8 mouse cellular contexts compared by ENCODE assay signal in the genomic region with DNA sequence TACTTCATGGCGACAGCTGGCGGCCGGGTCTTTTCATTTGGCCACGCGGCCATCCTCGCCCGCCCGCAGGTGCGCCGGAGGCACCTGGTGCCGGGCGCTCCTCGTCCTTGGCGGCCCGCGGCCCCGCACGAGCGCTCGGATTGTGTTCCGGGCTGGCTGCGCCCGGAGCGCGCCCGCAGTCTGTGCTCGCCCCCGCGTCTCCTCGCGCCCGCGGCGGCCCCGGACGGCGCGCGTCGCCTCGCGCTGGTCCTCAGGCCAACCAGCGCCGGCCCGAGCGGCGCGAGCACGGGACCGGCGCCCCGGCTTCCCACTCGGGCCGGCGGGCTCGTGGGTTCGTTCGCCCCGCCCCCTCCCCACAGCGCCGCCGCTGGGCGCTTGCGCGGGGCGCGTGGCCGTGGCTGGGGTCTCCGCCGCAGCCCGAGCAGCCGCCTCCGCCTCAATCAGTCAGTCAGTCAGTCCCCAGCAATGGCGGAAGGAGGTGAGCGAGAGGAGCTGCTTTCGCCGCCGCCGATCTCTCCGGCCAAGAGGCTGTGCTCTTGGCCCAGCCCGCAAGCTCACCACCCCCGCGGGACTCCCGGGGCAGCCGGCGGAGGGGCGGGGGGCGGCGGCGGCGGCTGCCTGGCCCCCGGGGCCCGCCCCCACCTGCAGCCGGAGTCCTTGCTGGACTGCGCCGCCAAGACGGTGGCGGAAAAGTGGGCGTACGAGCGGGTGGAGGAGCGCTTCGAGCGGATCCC. TPM values are rescaled to one million over a fixed set of nuclear protein-coding genes. Genes with fewer than 3 reads are reported as not detected.
DNase-seq lines count a peak whose midpoint lies in the region; ATAC-seq and TF ChIP-seq lines count a peak whose summit lies in the region.

TSS of gene Zswim5 (plus strand) at position 382 of the 734 bp plus-strand sequence.

- no peaks in the 10 kb centered on the region for H3K36me3 ChIP-seq in embryonic facial prominence, embryonic 15.5 days
- no peaks in the 10 kb centered on the region for H3K36me3 ChIP-seq in heart, embryonic 11.5 days (ENCODE audit: control insufficient read depth, insufficient read depth, low read length)
- no peaks in the 10 kb centered on the region for H3K36me3 ChIP-seq in kidney, embryonic 15.5 days
- H3K36me3 ChIP-seq in limb, embryonic 15.5 days = no peaks in the 10 kb centered on the region
- no peaks in the 10 kb centered on the region for H3K36me3 ChIP-seq in midbrain, embryonic 16.5 days (ENCODE audit: control insufficient read depth, insufficient read depth, low read length)
- no peaks in the 10 kb centered on the region for H3K36me3 ChIP-seq in stomach, embryonic 14.5 days (ENCODE audit: control insufficient read depth, insufficient read depth, low read length)

- peak within 1 kb of the TSS; percentile 74 for H3K4me3 ChIP-seq in bone marrow macrophage, adult 2 months (ENCODE audit: insufficient read depth, low read length)
- H3K4me3 ChIP-seq in embryonic facial prominence, embryonic 15.5 days (replicated peaks) = peak within 1 kb of the TSS; percentile 76
- H3K4me3 ChIP-seq in heart, embryonic 11.5 days (ENCODE audit: low read depth, low read length) = peak within 1 kb of the TSS; percentile 78
- peak within 1 kb of the TSS; percentile 86 for H3K4me3 ChIP-seq in kidney, embryonic 15.5 days (replicated peaks)
- H3K4me3 ChIP-seq in limb, embryonic 15.5 days = peak within 1 kb of the TSS; percentile 80
- H3K4me3 ChIP-seq in midbrain, embryonic 16.5 days (ENCODE audit: low read depth, low read length) = peak within 1 kb of the TSS; percentile 71
- peak within 1 kb of the TSS; percentile 82 for H3K4me3 ChIP-seq in stomach, embryonic 14.5 days (ENCODE audit: low read depth, low read length)

- no peak for TF ChIP-seq POLR2A in bone marrow macrophage, adult 2 months (IDR thresholded peaks at IDR 0.05; ENCODE audit: borderline replicate concordance, low read depth, low read length)

- H3K27me3 ChIP-seq in embryonic facial prominence, embryonic 15.5 days = peaks cover 19% of the 10 kb centered on the region
- peaks cover 4% of the 10 kb centered on the region; the same call in 1 of the 2 replicates for H3K27me3 ChIP-seq in heart, embryonic 11.5 days (ENCODE audit: control insufficient read depth, insufficient read depth, low read length)
- H3K27me3 ChIP-seq in kidney, embryonic 15.5 days = peaks cover 25% of the 10 kb centered on the region
- peaks cover 31% of the 10 kb centered on the region for H3K27me3 ChIP-seq in limb, embryonic 15.5 days
- H3K27me3 ChIP-seq in midbrain, embryonic 16.5 days (ENCODE audit: control insufficient read depth, insufficient read depth, low read depth, low read length) = no peaks in the 10 kb centered on the region
- 0 out of 2 replicates have a peak, but pooled peaks cover 3% of the 10 kb centered on the region for H3K27me3 ChIP-seq in stomach, embryonic 14.5 days (ENCODE audit: control insufficient read depth, insufficient read depth, low read length)

- no peak within 1 kb of the TSS for H3K27ac ChIP-seq in bone marrow macrophage, adult 2 months (ENCODE audit: insufficient read depth, low read depth, low read length)
- no peak within 1 kb of the TSS for H3K27ac ChIP-seq in embryonic facial prominence, embryonic 15.5 days (replicated peaks)
- peak within 1 kb of the TSS; percentile 79 for H3K27ac ChIP-seq in heart, embryonic 11.5 days (ENCODE audit: low read depth, low read length)
- H3K27ac ChIP-seq in kidney, embryonic 15.5 days = peak within 1 kb of the TSS; percentile 93
- H3K27ac ChIP-seq in limb, embryonic 15.5 days = no peak within 1 kb of the TSS
- peak within 1 kb of the TSS; percentile 95 for H3K27ac ChIP-seq in midbrain, embryonic 16.5 days (ENCODE audit: low read length)
- peak within 1 kb of the TSS; percentile 67 for H3K27ac ChIP-seq in stomach, embryonic 14.5 days (ENCODE audit: low read length)

- TF ChIP-seq CTCF in bone marrow macrophage, adult 2 months (IDR thresholded peaks at IDR 0.05; ENCODE audit: low read depth, low read length) = no peak

- peak within 1 kb of the TSS; percentile 40 for H3K9ac ChIP-seq in embryonic facial prominence, embryonic 15.5 days
- H3K9ac ChIP-seq in heart, embryonic 11.5 days (ENCODE audit: low read depth, low read length) = peak within 1 kb of the TSS; percentile 72
- peak within 1 kb of the TSS; percentile 80 for H3K9ac ChIP-seq in kidney, embryonic 15.5 days
- H3K9ac ChIP-seq in limb, embryonic 15.5 days = peak within 1 kb of the TSS; percentile 55
- peak within 1 kb of the TSS; percentile 87 for H3K9ac ChIP-seq in midbrain, embryonic 16.5 days (ENCODE audit: low read depth, low read length)
- peak within 1 kb of the TSS; percentile 53 for H3K9ac ChIP-seq in stomach, embryonic 14.5 days (replicated peaks; ENCODE audit: low read depth, low read length)

- DNase-seq in CD4-positive, CD25-positive, alpha-beta regulatory T cell, adult 2 months (ENCODE audit: low read depth, low spot score) = peak; percentile 59

- WGBS in embryonic facial prominence, embryonic 15.5 days = under 1% methylated on average over 89 of the region's 104 CpGs
- WGBS in heart, embryonic 11.5 days (ENCODE audit: insufficient replicate concordance) = under 1% methylated on average over 104 of the region's 104 CpGs
- under 1% methylated on average over 101 of the region's 104 CpGs for WGBS in kidney, embryonic 15.5 days
- under 1% methylated on average over 91 of the region's 104 CpGs for WGBS in limb, embryonic 15.5 days
- WGBS in midbrain, embryonic 16.5 days = 0% methylated on average over 85 of the region's 104 CpGs
- under 1% methylated on average over 91 of the region's 104 CpGs for WGBS in stomach, embryonic 14.5 days

- no peaks in the 10 kb centered on the region for H3K9me3 ChIP-seq in embryonic facial prominence, embryonic 15.5 days (replicated peaks)
- H3K9me3 ChIP-seq in heart, embryonic 11.5 days (replicated peaks; ENCODE audit: control insufficient read depth, low read length) = no peaks in the 10 kb centered on the region
- H3K9me3 ChIP-seq in kidney, embryonic 15.5 days (replicated peaks) = no peaks in the 10 kb centered on the region
- no peaks in the 10 kb centered on the region for H3K9me3 ChIP-seq in limb, embryonic 15.5 days
- no peaks in the 10 kb centered on the region for H3K9me3 ChIP-seq in midbrain, embryonic 16.5 days (replicated peaks; ENCODE audit: control insufficient read depth, low read length, poor library complexity, severe bottlenecking)
- no peaks in the 10 kb centered on the region for H3K9me3 ChIP-seq in stomach, embryonic 14.5 days (ENCODE audit: control insufficient read depth, low read depth, low read length)

- H3K4me1 ChIP-seq in bone marrow macrophage, adult 2 months (ENCODE audit: control insufficient read depth, insufficient read depth, low read length) = peaks cover 3% of the 10 kb centered on the region; the same call in 1 of the 2 replicates
- peaks cover 11% of the 10 kb centered on the region; the same call in 1 of the 2 replicates for H3K4me1 ChIP-seq in embryonic facial prominence, embryonic 15.5 days
- no peaks in the 10 kb centered on the region for H3K4me1 ChIP-seq in heart, embryonic 11.5 days (ENCODE audit: control insufficient read depth, insufficient read depth, low read length)
- H3K4me1 ChIP-seq in kidney, embryonic 15.5 days = peaks cover 17% of the 10 kb centered on the region
- peaks cover 8% of the 10 kb centered on the region for H3K4me1 ChIP-seq in limb, embryonic 15.5 days
- H3K4me1 ChIP-seq in midbrain, embryonic 16.5 days (ENCODE audit: control insufficient read depth, insufficient read depth, low read length) = peaks cover 8% of the 10 kb centered on the region
- H3K4me1 ChIP-seq in stomach, embryonic 14.5 days (ENCODE audit: control insufficient read depth, insufficient read depth, low read length) = peaks cover 3% of the 10 kb centered on the region

- ATAC-seq in embryonic facial prominence, embryonic 15.5 days (ENCODE audit: insufficient number of reproducible peaks, low FRiP score, low TSS enrichment, low read depth) = peak; percentile 92
- peak; percentile 89 for ATAC-seq in heart, embryonic 11.5 days (replicated peaks; ENCODE audit: insufficient number of reproducible peaks, low FRiP score, low TSS enrichment)
- peak; percentile 93 for ATAC-seq in kidney, embryonic 15.5 days (replicated peaks; ENCODE audit: low FRiP score)
- ATAC-seq in limb, embryonic 15.5 days (ENCODE audit: insufficient number of reproducible peaks, low FRiP score, low TSS enrichment, low read depth) = peak; percentile 74
- ATAC-seq in midbrain, embryonic 16.5 days = peak; percentile 96
- peak; percentile 91 for ATAC-seq in stomach, embryonic 14.5 days (ENCODE audit: insufficient number of reproducible peaks, insufficient read depth, low FRiP score, low read depth)

- H3K4me2 ChIP-seq in embryonic facial prominence, embryonic 15.5 days (replicated peaks) = peak within 1 kb of the TSS; percentile 98
- peak within 1 kb of the TSS; percentile 92 for H3K4me2 ChIP-seq in heart, embryonic 11.5 days
- H3K4me2 ChIP-seq in kidney, embryonic 15.5 days = peak within 1 kb of the TSS; percentile 95
- H3K4me2 ChIP-seq in limb, embryonic 15.5 days = peak within 1 kb of the TSS; percentile 98
- H3K4me2 ChIP-seq in midbrain, embryonic 16.5 days (ENCODE audit: low read length) = peak within 1 kb of the TSS; percentile 70
- H3K4me2 ChIP-seq in stomach, embryonic 14.5 days (replicated peaks; ENCODE audit: low read depth, low read length) = peak within 1 kb of the TSS; percentile 94

RNA-seq across cellular contexts. Expression of gene Zswim5, which starts in this region (rescaled TPM):
- not detected in 2 replicates for polyA plus RNA-seq in bone marrow macrophage, adult 2 months (2012; ENCODE audit: insufficient read depth, insufficient read length, missing spikeins)
- 0.35 and 0.45 TPM in 2 replicates for polyA plus RNA-seq in embryonic facial prominence, embryonic 15.5 days (2015; fragmentation: Nextera tagmentation; extraction: Ambion mirVana)
- polyA plus RNA-seq in heart, embryonic 11.5 days (2014; fragmentation: Nextera tagmentation; extraction: Ambion mirVana) = 0.86 and 1.2 TPM in 2 replicates
- polyA plus RNA-seq in kidney, embryonic 15.5 days (2015; fragmentation: Nextera tagmentation; extraction: Ambion mirVana) = 1.7 TPM in 2 replicates
- polyA plus RNA-seq in limb, embryonic 15.5 days (2015; fragmentation: Nextera tagmentation; extraction: Ambion mirVana) = 0.22 and 0.24 TPM in 2 replicates
- 4.2 and 5.1 TPM in 2 replicates for polyA plus RNA-seq in midbrain, embryonic 16.5 days (2015; fragmentation: Nextera tagmentation; extraction: Ambion mirVana)
- polyA plus RNA-seq in stomach, embryonic 14.5 days (2014; fragmentation: Nextera tagmentation; extraction: Ambion mirVana) = 0.49 and 0.69 TPM in 2 replicates

Comparison
In these comparisons a context has a peak if more than half of its experiments do, and no peak if none do; other contexts are left out.
1. Peak in ATAC-seq, H3K4me3 ChIP-seq, H3K9ac ChIP-seq and H3K4me2 ChIP-seq in embryonic facial prominence, embryonic 15.5 days; RNA of the gene not detected or under 1 TPM.
2. Peak in ATAC-seq, H3K4me3 ChIP-seq, H3K9ac ChIP-seq and H3K4me2 ChIP-seq in limb, embryonic 15.5 days; RNA of the gene not detected or under 1 TPM.
3. Peak in ATAC-seq, H3K4me3 ChIP-seq, H3K27ac ChIP-seq, H3K9ac ChIP-seq and H3K4me2 ChIP-seq in stomach, embryonic 14.5 days; RNA of the gene not detected or under 1 TPM.
4. H3K27ac ChIP-seq: peak in heart, embryonic 11.5 days (single experiment), kidney, embryonic 15.5 days (single experiment) and midbrain, embryonic 16.5 days (single experiment); none in bone marrow macrophage, adult 2 months (single experiment), embryonic facial prominence, embryonic 15.5 days (single experiment) and limb, embryonic 15.5 days (single experiment).
5. Peak in every context shown above with its lines, with median percentiles within 50 percentile points of each other: H3K4me3 ChIP-seq, ATAC-seq, H3K4me2 ChIP-seq and H3K9ac ChIP-seq.